Mouse (Mus musculus): ENCODE measurements around the gene Ccnd2.

The Ccnd2 gene

GRCm38 (mm10) chr6:127148526-127149302 lies 3.3 kb downstream of the Ccnd2 start:
- DNase-seq (ENCODE audit: low spot score in 2 of 2) = no peak

GRCm38 (mm10) chr6:127147665-127148064 lies 4.3 kb downstream of the Ccnd2 start:
- DNase-seq (ENCODE audit: low spot score in 2 of 2) = peak; percentile 75 to 83

- DNase-seq (ENCODE audit: low spot score in 2 of 2) = no peak
Measured at GRCm38 (mm10) chr6:127146322-127146947, 5.6 kb downstream of the Ccnd2 start.

GRCm38 (mm10) chr6:127145464-127146190 lies 6.4 kb downstream of the Ccnd2 start:
- DNase-seq (ENCODE audit: low spot score in 2 of 2) = no peak

GRCm38 (mm10) chr6:127143576-127144288 lies 8.3 kb downstream of the Ccnd2 start:
- DNase-seq (ENCODE audit: low spot score in 2 of 2) = no peak

- DNase-seq (ENCODE audit: low spot score in 2 of 2) = no peak
Measured at GRCm38 (mm10) chr6:127143124-127143520, 8.9 kb downstream of the Ccnd2 start.

GRCm38 (mm10) chr6:127142154-127143123 lies 9.6 kb downstream of the Ccnd2 start:
- DNase-seq (ENCODE audit: low spot score in 2 of 2) = no peak

- no peak for DNase-seq (ENCODE audit: low spot score in 2 of 2)
Measured at GRCm38 (mm10) chr6:127138962-127139361, 13.0 kb downstream of the Ccnd2 start.

GRCm38 (mm10) chr6:127133433-127134245 lies 18.4 kb downstream of the Ccnd2 start:
- DNase-seq (ENCODE audit: low spot score in 2 of 2) = no peak

- no peak for DNase-seq (ENCODE audit: low spot score in 2 of 2)
Measured at GRCm38 (mm10) chr6:127132719-127133118, 19.3 kb downstream of the Ccnd2 start.

GRCm38 (mm10) chr6:127131946-127132345 lies 20.0 kb downstream of the Ccnd2 start:
- no peak for DNase-seq (ENCODE audit: low spot score in 2 of 2)

GRCm38 (mm10) chr6:127130377-127130776 lies 21.6 kb downstream of the Ccnd2 start:
- no peak for DNase-seq (ENCODE audit: low spot score in 2 of 2)

GRCm38 (mm10) chr6:127129659-127130058 lies 22.3 kb downstream of the Ccnd2 start:
- DNase-seq (ENCODE audit: low spot score in 2 of 2) = no peak

GRCm38 (mm10) chr6:127123506-127123905 lies 28.5 kb downstream of the Ccnd2 start:
- DNase-seq (ENCODE audit: low spot score in 2 of 2) = no peak

- DNase-seq (ENCODE audit: low spot score in 2 of 2) = no peak
Measured at GRCm38 (mm10) chr6:127122996-127123395, 29.0 kb downstream of the Ccnd2 start.

GRCm38 (mm10) chr6:127122221-127122806 lies 29.7 kb downstream of the Ccnd2 start:
- DNase-seq (ENCODE audit: low spot score in 2 of 2) = no peak

GRCm38 (mm10) chr6:127114753-127115456 lies 37.1 kb downstream of the Ccnd2 start:
- DNase-seq (ENCODE audit: low spot score in 2 of 2) = no peak

- peak; percentile 89 to 92 for DNase-seq (ENCODE audit: low spot score in 2 of 2)
Measured at GRCm38 (mm10) chr6:127109402-127109930, 42.5 kb downstream of the Ccnd2 start, which contains the start of gene Tigar. Gene Tigar (minus strand): TSS chr6:127109557.

All from urinary bladder, postnatal 36 days (tissue).